20 mouse cellular contexts compared by ENCODE assay signal in genomic region chr5:33920924-33921323, GRCm38 (mm10). TPM values are rescaled to one million over a fixed set of nuclear protein-coding genes. Genes with fewer than 3 reads are reported as not detected.
DNase-seq lines count a peak whose midpoint lies in the region; TF ChIP-seq lines count a peak whose summit lies in the region.
"Had no signal": no experiment of that assay in that cellular context is flagged by ENCODE, and none has a peak within 500 bp of the region (broad histone marks: within the 10 kb centered on the region; RNA-seq: fewer than 3 reads in every experiment).

No protein-coding gene starts in this region.

- no peak for TF ChIP-seq CTCF in layer of hippocampus, adult 2 months (conservative IDR thresholded peaks at IDR 0.05)

- H3K36me3 ChIP-seq in macrophage (ENCODE audit: inconsistent target) = peaks cover 28% of the 10 kb centered on the region; the same call in 1 of the 2 replicates

- intact Hi-C loops in heart, postnatal 36 days (cut with DNase I) = no loop called here
- intact Hi-C loops in left cerebral cortex, postnatal 25 days (cut with DNase I) = no loop called here

- peak; percentile 86 for DNase-seq in heart, adult 11 months
- no peak for DNase-seq in heart, postnatal 36 days
- DNase-seq in layer of hippocampus, adult 2 months (ENCODE audit: low spot score in 2 of 2) = no peak
- DNase-seq in layer of hippocampus, adult 11-12 months (ENCODE audit: low spot score) = no peak
- no peak for DNase-seq in adipocyte (ENCODE audit: low spot score)
- DNase-seq in left cerebral cortex, postnatal 25 days (ENCODE audit: low spot score in 2 of 2) = no peak
- DNase-seq: adrenal gland, adult 2 months; cerebellum, postnatal 10 days; gastrocnemius, postnatal 36 days; kidney, adult 18-20 months; kidney, postnatal 10 days; left cerebral cortex, postnatal 4 days; liver; lung, postnatal 10 days; right cerebral cortex, adult 18-20 months; thymus, postnatal 36 days had no signal

- WGBS in macrophage (ENCODE audit: missing documents) = 1% methylated on average over 4 of the region's 4 CpGs

- 0 out of 2 replicates have a peak overlapping the region, but pooled peaks have one; percentile 9 for H3K27ac ChIP-seq in layer of hippocampus, adult 2 months
- H3K27ac ChIP-seq in macrophage = peak overlapping the region; percentile 42
- H3K27ac ChIP-seq: embryonic facial prominence, embryonic 13.5 days; midbrain, embryonic 10.5 days; neural tube, embryonic 12.5 days had no signal

- H3K79me2 ChIP-seq in macrophage (ENCODE audit: inconsistent target) = peaks cover 44% of the 10 kb centered on the region

- H3K4me3 ChIP-seq in layer of hippocampus, adult 2 months = no peak overlapping the region
- no peak overlapping the region for H3K4me3 ChIP-seq in macrophage (ENCODE audit: inconsistent target)
- H3K4me3 ChIP-seq: embryonic facial prominence, embryonic 13.5 days; midbrain, embryonic 10.5 days; neural tube, embryonic 12.5 days had no signal

RNA-seq across cellular contexts. Expression of gene Nelfa, which starts 15.3 kb away (rescaled TPM):
- total RNA-seq in heart, postnatal 36 days (2021) = 10 to 100 TPM in 1 of 2 experiments, 1 to 10 TPM in 1; 9.8 to 10.1 TPM
- 10 to 100 TPM; 19.5 to 22.5 TPM for total RNA-seq in layer of hippocampus, adult 2 months (2021)
- total RNA-seq in macrophage (2018; cell fraction: chromatin; rRNA removed) = 10 to 100 TPM in 19 of 26 experiments, 1 to 10 TPM in 7; 2.9 to 61.0 (median 28.2) TPM
- 10 to 100 TPM in 24 of 26 experiments, 1 to 10 TPM in 2; 4.4 to 24.9 (median 22.1) TPM for total RNA-seq in macrophage (2018; cell fraction: cytosol; rRNA removed)
- total RNA-seq in macrophage (2018; cell fraction: nucleus; rRNA removed) = 10 to 100 TPM in 21 of 26 experiments, 1 to 10 TPM in 5; 5.3 to 56.0 (median 16.9) TPM
- 17.8 to 22.3 TPM (median 20.5 TPM) in 3 replicates for polyA plus RNA-seq in macrophage (2018)
- 10 to 100 TPM; 18.8 to 19.8 TPM for total RNA-seq in left cerebral cortex, postnatal 25 days (2021)
